Mouse (Mus musculus) adrenal gland, adult 18-20 months (tissue): ENCODE data around the gene Hmces. TPM values are rescaled to one million over a fixed set of nuclear protein-coding genes. Genes with fewer than 3 reads are reported as not detected.

Experiments
- DNase-seq, 2 experiments: peaks; one replicate each; pipeline ENCODE4 v3.0.0; 2021 to 2022; ENCODE audit warnings: low spot score in 2 of 2
- long read RNA-seq, 2 experiments: library from polyadenylated mRNA; stranded (forward); transcript quantifications; one replicate each; pipeline ENCODE4 v2.0.0; 2021
- total RNA-seq, 2 experiments: library from RNA; stranded (reverse); gene quantifications; 1 replicate in 1 of 2; 2 replicates in 1 of 2; pipeline ENCODE4 v1.2.3; 2021

The Hmces gene
- total RNA-seq = 10 to 100 TPM; 23.1 to 24.8 TPM
- long read RNA-seq, experiment 1, transcript Hmces-201 (7 exons, 1,464 nt) = major isoform, 8 of 15 reads
- long read RNA-seq, experiment 1, partial matches to known transcripts = 3 of 15 reads
- long read RNA-seq, experiment 1, other reads (novel, unspliced or antisense) = 1 of 15 reads
- long read RNA-seq, experiment 2, transcript Hmces-201 (7 exons, 1,464 nt) = major isoform, 20 of 25 reads
- long read RNA-seq, experiment 2, partial matches to known transcripts = 0 of 25 reads
- long read RNA-seq, experiment 2, other reads (novel, unspliced or antisense) = 2 of 25 reads

DNA sequence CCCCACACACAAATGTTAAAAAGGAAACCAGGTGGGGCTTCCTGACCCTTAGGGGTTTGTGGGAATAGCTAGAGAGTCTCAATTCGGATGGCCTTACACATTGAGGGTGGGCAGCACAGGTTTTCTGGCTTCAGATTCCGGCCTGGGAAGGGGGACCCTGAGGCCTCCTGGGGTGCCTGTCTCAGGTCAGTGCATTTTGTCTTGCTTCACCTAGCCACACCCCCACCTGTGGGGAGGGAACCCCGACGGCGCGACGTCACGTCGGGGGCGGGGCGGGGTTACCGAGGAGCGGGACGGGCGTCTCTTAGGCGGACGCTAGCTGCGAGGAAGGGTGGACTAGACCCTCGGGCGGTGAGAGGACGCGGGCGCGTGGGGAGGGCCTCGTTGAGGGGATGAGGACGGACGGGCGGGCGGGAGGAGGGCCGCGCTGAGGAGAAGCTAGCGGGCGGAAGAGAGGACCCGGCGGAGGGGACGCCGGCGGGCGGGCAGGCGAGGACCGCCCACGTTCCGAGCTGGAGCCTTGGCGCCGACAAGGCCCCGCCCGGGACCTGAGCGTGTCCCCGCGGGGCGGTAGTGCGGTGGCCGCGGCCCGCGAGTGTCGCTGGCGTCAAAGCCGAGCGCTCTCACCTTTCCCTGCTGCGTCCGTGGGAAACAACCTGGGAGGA lies at the start of gene Hmces:
Hmces (plus strand) TSS at position 275 of the 665 bp plus-strand sequence.
- DNase-seq = peak; percentile 67 to 75

DNA sequence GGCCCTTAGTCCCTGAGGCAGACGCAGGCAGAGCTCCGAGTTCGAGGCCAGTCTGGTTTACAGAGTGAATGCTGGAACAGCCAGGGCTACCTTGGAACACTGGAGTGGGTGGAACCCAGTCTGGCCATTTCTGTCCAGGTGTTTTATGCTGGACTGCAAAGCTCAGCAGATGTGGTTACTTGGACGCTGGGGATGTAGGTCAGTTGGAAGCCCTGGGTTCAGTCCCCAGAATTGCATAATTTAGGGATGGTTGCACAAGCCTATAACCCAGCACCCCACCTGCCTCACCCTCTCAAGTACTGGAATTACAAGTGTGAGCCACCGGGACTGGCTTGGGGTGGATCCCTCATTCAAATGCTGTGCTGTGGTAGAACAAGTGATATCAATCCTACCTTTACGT lies 47.5 kb upstream of the Hmces start:
- no peak for DNase-seq

DNA sequence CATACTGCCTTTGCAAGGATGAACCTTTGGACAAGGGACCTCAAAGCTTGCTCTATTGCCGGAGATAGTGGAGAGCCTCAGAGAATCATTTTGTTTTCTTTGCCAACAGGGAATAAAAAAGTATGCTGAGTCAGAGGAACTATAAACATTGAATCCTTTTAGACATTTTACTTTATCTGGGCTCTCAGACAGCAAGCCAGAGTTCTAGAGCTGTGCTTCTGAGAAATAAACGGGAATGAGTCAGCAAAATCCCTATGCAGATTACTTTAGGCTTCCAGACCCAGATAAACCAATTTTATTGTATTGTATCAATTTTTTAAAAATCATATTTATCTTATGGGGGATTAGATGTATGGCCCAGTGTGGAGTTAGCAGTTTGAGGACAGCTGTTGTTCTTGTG lies 46.5 kb upstream of the Hmces start:
- no peak for DNase-seq

DNA sequence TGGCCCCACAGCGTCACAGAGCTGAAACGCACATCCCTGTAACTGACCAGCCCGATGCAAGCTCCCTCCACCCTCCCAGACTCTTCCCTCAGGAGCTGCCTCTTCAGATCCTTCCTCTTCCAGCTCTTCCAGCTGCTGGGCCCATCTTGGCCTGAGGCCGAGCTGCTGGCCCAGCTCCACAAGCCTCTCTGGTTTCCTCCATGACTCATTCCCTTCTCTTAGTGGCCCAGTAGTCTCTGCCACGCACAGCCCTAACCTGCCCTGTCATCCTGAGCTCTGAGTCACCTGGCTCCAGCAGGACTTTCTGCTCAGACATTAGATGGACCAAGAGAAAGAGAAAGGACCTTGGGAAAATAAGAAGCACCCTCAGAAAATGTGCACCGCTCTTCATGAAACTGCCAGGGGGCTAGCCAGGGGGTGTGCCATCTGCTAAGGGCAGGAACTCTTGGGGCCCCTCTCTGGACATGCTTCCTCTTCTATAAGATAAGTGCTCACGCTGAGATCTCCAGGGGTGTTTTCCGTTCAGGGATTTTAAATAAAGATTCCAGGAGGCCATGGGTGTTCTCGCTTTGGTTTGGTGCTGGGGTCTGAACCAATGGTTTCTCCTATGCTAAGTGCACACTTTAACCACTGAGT lies 44.7 kb upstream of the Hmces start:
- DNase-seq = peak; percentile 76 to 80

DNA sequence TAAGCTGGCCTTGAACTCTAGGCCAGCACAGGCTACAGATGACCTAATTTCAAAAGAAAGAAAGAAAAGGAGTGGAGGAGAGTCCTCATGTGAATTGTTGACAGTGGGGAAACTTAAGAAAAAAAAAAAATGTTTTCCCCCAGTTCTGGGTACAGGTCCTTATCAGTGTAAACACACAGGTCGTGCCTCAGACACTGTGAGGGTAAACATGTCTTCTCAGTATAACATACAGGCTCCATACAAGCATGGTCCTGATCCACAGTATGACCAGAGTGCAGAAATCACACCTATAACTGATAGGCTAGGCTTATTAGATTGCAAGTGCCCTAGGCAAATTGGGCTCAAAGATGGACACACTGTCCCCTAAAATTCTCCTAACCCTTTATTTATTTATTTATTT lies 43.3 kb upstream of the Hmces start:
- DNase-seq = no peak

DNA sequence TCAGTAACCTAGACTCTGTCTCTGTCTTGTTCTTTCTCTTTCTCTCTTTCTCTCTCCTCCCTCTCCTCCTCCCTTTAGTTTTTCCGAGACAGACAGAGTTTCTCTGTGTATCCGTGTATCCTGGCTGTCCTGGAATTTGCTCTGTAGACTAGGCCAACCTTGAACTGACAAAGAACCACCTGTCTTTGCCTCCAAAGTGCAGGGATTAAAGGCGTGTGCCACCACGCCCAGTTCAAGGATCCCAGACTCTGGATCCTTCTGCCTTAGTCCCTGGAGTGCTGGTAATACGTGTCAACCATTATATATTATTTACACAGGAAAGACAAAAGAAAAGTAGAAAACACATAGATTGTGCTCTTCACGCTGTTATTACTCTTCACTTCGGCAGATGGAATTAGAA lies 42.5 kb upstream of the Hmces start:
- no peak for DNase-seq

DNA sequence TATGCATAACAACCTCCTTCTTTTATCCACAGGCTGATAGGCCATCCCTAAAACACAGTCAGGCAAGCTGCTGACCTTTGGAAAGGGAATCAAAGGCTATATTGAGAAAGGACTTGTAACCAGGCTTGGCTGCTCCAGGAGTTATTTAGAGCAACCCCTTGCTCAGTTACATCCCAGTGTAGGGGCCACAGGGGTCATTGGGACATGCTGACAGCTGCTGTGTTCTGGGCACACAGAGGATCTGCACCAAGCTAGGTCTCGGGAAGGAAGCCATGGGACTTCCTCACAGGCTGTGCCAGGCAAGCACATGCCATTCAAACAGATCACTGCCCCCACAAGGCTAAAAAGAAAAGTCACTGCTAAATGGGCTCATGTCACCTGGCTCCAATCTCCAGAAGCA lies 40.6 kb upstream of the Hmces start:
- no peak for DNase-seq

DNA sequence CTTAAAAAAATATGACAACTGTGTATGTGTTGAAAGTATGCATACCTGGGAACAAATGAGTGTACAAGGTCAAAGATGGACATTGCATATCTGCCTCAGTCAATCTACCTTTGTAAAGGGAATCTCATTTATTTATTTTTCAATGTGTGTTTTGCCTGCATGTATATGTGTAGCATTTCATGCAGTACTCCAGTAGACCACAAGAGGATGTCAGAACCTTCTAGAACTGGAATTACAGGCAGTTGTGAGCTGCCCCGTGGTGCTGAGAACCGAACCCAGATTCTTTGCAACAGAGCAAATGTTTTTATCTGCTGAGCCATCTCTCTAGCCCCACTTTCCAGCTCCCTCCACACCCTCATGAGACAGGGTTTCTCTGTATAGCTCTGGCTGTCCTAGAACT lies 39.8 kb upstream of the Hmces start:
- no peak for DNase-seq

DNA sequence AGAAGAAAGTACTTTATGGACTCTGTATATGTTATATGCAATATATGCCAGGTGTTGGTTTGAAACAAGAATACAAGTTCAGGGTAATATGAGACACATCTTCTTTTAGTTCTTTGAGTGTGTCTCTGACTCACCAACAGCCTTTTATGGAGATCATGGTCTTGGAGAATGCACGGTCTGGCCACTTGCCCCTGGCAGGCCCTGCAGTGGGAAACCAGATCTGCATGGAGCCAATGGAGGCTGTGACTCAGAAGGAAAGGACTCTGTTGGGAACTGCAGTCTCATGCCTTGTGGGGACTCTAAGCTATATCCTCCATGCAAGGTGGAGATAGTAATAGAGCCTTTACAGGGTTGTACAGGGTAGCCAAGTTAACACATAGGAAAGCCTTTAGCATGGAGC lies 38.7 kb upstream of the Hmces start:
- DNase-seq = no peak

DNA sequence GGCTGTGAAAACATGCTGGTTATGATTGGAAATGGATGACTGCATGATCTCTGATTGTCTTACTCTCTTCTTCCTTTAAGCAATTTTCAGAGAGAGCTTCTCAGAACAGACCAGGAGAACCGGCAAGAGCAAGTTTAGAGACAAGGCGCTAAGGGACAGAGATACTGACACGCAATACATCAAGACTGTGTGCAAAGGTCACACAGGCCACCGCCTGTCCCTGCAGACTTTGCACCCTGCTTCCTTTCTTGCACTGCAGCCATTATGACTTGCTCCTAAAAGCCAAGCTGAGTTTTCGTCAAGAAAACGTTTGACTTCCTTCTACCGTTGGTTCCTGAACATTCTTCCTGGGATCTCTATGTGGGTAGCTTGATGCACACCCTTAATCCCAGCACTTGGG lies 38.2 kb upstream of the Hmces start:
- DNase-seq = no peak

DNA sequence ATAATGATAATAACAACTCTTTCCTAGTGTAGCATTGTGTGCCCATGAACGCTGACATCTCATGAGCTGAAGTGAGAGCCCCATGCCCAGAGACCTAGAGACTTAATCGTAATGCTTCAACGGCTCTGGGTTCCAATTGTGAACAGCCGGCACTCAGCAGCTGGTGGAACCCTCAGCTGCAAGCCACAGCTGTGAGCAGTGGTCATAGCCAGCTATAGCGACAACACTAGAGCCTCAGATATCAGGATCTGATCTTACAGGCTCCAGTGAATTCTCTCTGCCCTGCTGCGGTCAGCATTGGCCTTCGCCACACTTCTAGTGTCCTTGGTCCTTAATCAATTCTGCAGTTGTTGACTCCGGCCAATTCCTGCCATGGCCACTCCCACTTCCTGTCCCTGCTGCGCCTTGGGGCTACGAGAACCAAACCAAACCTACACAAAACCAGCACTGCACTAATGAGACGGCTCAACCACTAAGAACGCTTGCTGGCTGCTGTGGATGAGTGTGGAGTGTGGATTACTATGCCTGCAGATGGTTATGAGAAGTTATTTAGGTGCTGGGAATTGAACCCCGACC lies 37.6 kb upstream of the Hmces start:
- DNase-seq = peak in 1 of 2 experiments; percentile 24

DNA sequence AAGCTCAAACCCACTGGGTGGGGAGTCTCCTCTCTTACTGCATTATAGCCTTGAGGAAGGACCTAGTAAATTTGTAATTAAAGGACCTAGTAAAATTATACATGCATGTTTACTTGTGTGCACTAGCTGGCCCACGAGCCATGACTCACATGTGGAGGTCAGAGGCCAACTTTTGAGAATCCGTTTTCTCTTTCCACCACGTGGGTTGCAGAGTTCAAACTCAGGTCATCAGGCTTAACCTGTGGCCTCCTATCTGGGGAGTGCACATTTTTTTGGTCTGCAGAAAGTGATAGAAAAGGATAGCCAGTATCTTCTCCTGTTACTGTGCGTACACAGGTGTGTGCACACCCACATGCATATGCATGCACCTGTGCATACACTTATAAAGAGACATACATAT lies 34.7 kb upstream of the Hmces start:
- DNase-seq = no peak

DNA sequence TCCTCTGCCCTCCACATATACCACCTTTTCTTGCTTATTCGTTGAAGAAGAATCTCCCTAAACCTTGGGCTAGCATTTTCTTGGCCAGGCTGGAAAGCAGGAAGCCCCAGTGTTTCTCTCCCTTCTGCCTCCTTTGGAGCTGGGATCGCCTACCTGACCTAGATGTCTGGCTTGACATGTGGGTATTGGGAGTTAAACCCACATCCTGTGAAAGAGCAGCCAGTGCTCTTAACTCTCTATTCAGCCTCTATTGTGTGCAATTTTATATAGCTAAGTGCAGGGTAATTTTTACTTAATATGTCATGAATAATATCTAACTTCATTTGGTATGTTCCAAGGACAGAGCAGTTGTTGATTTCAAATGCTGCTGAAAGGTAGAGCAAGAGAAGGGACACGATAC lies 34.1 kb upstream of the Hmces start:
- DNase-seq = no peak

DNA sequence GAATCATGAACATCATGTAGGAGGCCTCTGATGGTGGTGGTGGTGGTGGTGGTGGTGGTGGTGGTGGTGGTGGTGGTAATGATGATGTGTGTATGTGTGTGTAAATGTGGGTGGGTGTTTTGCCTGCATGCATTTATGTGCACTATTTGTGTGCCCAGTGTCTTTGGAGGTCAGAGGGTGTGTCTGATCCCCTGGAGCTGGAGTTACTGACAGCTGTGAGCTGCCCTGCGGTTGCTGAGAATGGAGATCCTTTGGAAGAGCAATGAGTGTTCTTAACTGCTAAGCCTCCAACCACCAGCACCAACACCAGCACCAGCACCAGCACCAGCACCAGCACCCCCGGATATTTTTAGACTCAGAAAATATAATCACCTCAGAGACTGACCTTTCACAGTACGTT lies 31.5 kb upstream of the Hmces start:
- no peak for DNase-seq

DNA sequence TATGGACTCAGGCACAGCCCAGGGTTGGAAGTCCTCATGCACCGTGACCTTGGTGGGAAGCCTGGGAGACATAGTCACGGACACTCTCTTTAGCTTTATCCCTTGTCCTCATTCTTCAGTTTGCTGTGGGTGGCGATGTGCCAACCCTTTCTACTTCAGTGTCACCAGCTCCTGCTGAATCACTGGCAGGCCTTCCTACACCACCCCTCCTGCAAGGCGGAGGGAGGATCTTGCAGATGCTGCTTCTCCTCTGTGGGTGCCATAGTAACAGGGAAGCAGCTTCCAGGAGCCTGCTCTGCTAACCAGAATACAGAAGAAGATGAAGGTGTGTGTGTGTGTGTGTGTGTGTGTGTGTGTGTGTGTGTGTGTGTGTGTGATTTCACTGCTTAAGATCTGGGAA lies 30.9 kb upstream of the Hmces start:
- peak; percentile 56 to 67 for DNase-seq

DNA sequence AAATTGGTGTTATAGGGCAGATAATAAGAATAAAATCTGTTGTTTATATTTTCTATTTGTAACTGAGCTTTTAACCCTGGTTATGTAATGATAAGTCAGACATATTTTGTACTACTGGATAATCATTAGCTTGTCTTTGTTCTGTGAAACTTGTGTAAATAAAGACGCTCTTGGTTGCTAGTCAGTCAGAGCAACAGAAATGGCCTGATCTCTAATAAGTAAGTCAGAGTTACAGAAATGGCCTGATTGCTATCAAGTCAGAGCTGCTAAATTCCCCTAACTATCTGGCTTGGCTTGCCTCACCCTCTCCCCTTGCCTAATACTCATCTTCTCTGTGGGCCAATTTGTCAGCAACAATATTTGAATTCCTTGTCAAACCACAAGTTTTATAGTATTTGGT lies 27.0 kb upstream of the Hmces start:
- DNase-seq = no peak

DNA sequence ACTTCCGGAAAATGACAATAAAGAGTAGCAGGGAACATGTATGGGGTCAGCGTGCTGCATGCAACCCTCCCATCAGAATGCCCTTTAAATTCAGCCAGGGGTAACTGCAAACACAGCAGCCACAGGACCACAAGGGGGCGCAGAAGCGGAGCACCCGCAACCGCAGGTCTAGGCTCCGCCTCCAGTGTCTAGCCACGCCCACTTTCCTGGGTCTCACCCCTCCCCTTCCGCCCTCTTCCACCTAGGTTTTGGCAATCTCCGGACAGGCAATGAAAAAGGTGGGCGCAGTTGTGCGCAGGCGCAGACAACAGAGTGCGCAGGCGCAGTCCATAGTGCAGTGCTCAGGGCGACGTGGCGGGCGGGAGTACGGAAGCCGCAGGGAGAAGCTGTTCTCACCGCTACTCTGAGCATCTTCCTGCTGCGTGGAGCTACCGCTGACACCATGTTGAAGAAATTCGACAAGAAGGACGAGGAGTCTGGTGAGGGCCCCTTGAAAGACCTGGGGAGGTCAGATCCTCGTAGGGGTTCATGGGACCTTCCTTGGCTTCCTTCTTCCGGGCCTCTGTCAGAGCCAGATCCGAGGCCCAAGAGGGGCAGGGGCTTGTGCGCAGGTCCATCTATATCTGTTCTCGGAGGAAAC lies 26.0 kb upstream of the Hmces start, which contains the start of gene Copg1:
Copg1 (plus strand) TSS at position 221 of the 640 bp plus-strand sequence.
- DNase-seq = peak; percentile 100

DNA sequence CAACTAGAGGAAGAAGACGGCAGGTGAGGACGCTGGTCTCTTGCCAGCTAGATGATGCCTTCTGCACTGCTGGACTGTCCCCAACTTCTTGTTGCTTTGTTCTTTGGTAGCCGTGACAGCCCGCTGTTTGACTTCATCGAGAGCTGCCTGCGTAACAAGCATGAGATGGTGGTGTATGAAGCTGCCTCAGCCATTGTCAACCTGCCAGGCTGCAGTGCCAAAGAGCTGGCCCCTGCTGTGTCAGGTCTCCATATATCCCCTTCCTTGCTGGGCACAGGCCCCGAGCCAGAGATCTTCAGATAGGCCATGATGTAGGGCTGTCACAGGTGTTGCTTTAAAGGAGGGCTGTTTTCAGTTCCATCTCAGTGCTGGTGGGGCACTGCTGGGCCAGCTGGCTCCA lies 19.8 kb upstream of the Hmces start:
- DNase-seq = no peak

DNA sequence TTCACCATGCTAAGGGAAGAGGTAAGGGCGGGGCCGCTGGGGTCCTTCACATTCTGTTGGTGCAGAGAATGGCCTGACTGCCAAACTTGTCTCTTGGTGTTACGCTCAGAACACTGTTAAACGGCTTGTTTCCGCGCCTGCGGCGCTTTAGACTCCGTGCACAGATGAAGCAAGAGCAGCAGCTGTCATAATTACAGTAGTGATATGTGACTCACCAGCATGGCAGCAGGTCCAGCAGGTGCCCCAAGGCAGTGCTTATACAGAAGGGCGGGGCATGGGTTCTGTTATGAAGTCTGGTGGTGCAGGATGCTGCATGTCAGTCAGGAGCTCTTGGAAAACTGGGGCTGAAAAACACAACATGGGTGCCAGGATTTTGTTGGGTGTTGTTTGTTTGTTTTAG lies 15.7 kb upstream of the Hmces start:
- no peak for DNase-seq

DNA sequence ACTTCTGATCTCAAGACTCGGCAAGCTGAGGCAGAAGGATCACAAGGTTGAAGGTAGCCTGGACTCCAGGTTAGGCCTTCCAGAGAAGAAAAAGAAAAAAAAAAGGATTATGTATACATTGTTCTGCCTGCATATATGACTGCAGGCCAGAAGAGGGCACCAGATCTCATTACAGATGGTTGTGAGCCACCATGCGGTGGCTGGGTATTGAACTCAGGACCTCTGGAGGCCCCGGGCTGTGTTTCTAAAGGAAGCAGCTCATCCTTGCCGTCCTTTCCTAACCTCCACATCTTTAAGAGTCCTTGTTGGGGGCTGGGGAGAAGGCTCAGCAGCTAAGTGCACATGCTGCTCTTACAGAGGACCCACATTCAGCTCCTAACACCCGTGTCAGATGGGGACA lies 7.1 kb upstream of the Hmces start:
- DNase-seq = no peak

DNA sequence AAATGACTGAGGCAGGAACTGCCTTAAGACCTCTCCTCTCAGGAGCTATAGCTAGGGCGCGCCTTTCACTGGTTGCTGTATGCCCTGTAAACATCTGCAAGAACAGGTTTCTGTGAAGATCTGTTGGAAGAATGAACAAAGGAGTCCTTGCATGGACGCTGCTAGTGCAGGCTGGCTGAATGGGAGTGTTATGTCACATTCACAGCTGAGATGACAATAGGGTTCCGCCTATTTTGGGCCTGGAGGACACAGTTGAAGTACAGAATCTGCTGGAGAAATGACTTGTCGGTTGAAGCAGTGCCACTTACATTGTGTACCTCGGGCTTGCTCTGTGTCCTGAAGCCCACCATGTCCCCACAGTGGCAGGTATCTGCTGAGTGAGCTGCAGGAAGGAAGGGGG lies 4.6 kb upstream of the Hmces start:
- no peak for DNase-seq

DNA sequence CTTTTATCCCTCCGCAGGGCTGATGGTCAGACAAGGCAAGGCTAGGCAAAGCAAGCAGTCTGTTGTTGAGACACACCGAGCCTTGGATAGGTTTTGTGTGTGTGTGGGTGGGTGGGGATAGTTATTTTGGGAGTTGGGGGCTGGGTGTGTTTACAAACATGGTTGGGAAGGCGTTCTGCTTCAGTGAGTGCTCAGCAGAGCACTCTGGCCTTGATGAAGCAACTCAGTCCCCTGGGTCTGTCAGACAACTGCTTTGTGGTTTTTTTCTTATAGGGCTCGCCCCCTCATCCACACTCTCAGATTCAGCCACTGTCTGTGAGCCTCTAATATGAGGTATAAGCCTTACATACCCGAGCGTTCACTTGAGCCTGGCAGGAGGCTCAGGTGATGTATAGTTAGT lies 2.2 kb upstream of the Hmces start:
- DNase-seq = no peak
